Mouse (Mus musculus) liver (tissue): ENCODE data around the gene Srek1.

Source experiments
- DNase-seq: peaks from one replicate; pipeline ENCODE4 v3.0.0-alpha.2; 2020; ENCODE audit warnings: mixed read lengths

Gene Srek1

DNA sequence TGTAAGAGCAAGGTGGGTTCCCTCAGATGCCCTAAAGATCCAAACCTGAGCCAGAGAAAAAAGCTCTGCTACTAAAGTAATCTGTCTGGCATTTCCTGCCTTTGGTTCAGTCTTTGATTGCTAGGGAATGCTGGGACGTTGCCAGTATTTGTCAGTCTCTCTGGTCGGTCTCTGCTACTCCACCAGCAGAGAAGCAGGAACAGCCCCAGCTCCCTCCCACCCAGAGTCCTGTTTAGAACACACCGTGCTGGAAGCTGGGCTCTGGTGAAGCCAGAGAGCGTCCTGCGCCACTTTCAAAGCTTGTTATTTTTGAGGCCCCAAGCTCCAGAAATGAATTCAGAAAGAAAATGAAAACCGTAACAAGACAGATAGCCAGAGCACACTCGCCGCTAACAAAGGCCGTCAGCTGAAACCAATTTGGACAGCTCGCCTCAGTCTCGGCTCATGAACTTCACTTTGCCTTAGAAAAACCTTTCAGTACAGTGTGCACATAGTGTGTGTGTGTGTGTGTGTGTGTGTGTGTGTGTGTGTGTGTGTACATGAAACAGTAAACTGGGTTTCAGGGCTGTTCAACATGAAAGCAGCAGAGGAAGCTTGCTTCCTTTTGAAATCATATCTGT lies 62.9 kb downstream of the Srek1 start:
- no peak for DNase-seq

- peak; percentile 37 for DNase-seq
Observed at GRCm38 (mm10) chr13:103710359-103710781, 64.0 kb downstream of the Srek1 start.

GRCm38 (mm10) chr13:103705436-103705978 lies 68.9 kb downstream of the Srek1 start:
- no peak for DNase-seq

GRCm38 (mm10) chr13:103703833-103704232 lies 70.6 kb downstream of the Srek1 start:
- no peak for DNase-seq

GRCm38 (mm10) chr13:103703386-103703785 lies 71.0 kb downstream of the Srek1 start:
- peak; percentile 78 for DNase-seq

- DNase-seq, result no peak
Observed at GRCm38 (mm10) chr13:103702266-103702665, 72.1 kb downstream of the Srek1 start.

DNA sequence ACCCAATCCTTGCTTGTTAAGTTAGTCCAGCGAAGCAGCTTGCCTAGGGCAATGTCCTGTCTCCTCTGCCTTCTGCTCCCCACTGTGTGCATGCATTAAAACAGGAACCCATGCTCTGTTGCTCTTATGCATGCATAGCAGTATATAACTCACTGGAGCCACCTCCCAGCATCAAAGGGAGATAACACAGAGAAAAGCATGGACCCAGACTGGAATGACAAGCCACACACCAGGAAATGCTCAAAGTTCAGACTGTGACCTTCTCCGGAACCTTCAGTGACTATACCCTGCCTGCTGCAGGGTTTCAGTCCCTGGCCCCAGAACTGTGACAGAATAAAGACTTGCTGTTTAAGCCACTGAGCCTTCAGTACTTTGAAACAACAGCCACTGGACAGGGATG lies 73.7 kb downstream of the Srek1 start:
- DNase-seq, result no peak

DNA sequence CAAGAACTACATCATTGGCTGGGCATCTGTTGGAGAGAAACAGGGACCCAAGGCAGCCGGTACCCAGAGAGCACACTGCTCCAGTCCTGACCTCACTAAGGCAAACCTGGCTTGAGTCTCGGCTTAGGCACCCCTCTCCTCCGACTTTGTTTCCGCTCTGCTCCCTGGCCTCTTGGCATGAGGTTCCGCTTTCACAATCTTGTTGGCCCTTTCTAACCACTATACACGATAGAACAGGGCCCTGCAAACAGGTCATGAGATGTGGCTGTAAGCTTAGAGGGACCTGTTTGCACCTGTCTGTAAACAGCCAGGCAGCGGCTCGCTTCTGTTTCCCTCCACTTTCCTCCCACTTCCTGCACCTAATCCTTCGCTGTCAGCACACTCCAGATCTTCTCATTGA lies 76.4 kb downstream of the Srek1 start:
- no peak for DNase-seq

GRCm38 (mm10) chr13:103696164-103696563 lies 78.2 kb downstream of the Srek1 start:
- DNase-seq, result peak; percentile 32

GRCm38 (mm10) chr13:103695456-103695855 lies 79.0 kb downstream of the Srek1 start:
- DNase-seq, result no peak
